Mouse (Mus musculus) neural tube, embryonic 11.5 days (tissue): ENCODE data around the gene Exosc9. TPM values are rescaled to one million over a fixed set of nuclear protein-coding genes. Genes with fewer than 3 reads are reported as not detected.

Source experiments
- ATAC-seq: fragments of 200-750 bp; cut with Nextera tagmentation; 2 replicates; pipeline ENCODE4 v1.8.0; 2017; ENCODE audit warnings: moderate number of reproducible peaks, mild to moderate bottlenecking, moderate TSS enrichment, moderate library complexity; ENCODE audit not compliant: insufficient read depth, low FRiP score, low TSS enrichment
- DNase-seq: peaks from one replicate; pipeline ENCODE4 v3.0.0-alpha.2; 2015; ENCODE audit warnings: low spot score
- H3K27ac ChIP-seq: fragments of 300-500 bp; sonication (generic); 2 replicates; pipeline ENCODE4 v1.5.1; 2014; ENCODE audit warnings: low read depth, mild to moderate bottlenecking, low read length
- H3K27me3 ChIP-seq: fragments of 300-500 bp; sonication (generic); 2 replicates; pipeline ENCODE4 v1.6.1; 2014; ENCODE audit warnings: mild to moderate bottlenecking, low read length, mixed read lengths; ENCODE audit not compliant: control insufficient read depth, insufficient read depth
- H3K36me3 ChIP-seq: fragments of 300-500 bp; sonication (generic); 2 replicates; pipeline ENCODE4 v1.6.1; 2014; ENCODE audit warnings: mild to moderate bottlenecking, low read length, moderate library complexity, mixed read lengths; ENCODE audit not compliant: control insufficient read depth, insufficient read depth
- H3K4me1 ChIP-seq: fragments of 300-500 bp; sonication (generic); 2 replicates; pipeline ENCODE4 v1.6.1; 2014; ENCODE audit warnings: low read length, mixed read lengths; ENCODE audit not compliant: control insufficient read depth, insufficient read depth
- H3K4me2 ChIP-seq: fragments of 300-500 bp; sonication (generic); 2 replicates; pipeline ENCODE4 v1.6.1; 2014; ENCODE audit warnings: low read depth, mild to moderate bottlenecking, moderate library complexity
- H3K4me3 ChIP-seq: fragments of 300-500 bp; sonication (generic); 2 replicates; pipeline ENCODE4 v1.5.1; 2014; ENCODE audit warnings: low read depth, low read length
- H3K9ac ChIP-seq: fragments of 300-500 bp; sonication (generic); 2 replicates; pipeline ENCODE4 v1.6.1; 2014; ENCODE audit warnings: mild to moderate bottlenecking, low read length
- H3K9me3 ChIP-seq: fragments of 300-500 bp; sonication (generic); 2 replicates; pipeline ENCODE4 v1.6.1; 2016; ENCODE audit warnings: low read length; ENCODE audit not compliant: control insufficient read depth
- WGBS: fragments of 180-500 bp; shearing (Covaris S2); extraction: QIAGEN DNeasy Blood & Tissue Kit; methylation state at CpG from one replicate; pipeline ENCODE4 v1.1.7; 2014; 5-methylcytosine and 5-hydroxymethylcytosine counted together
- polyA plus RNA-seq: library from polyadenylated mRNA; unstranded; fragments of >200 nt; fragmentation: Nextera tagmentation; extraction: Ambion mirVana; gene quantifications from 2 replicates; pipeline ENCODE4 v1.2.1, GENCODE M21; 2014

The Exosc9 gene
- polyA plus RNA-seq, result 97.4 and 105 TPM in 2 replicates

DNA sequence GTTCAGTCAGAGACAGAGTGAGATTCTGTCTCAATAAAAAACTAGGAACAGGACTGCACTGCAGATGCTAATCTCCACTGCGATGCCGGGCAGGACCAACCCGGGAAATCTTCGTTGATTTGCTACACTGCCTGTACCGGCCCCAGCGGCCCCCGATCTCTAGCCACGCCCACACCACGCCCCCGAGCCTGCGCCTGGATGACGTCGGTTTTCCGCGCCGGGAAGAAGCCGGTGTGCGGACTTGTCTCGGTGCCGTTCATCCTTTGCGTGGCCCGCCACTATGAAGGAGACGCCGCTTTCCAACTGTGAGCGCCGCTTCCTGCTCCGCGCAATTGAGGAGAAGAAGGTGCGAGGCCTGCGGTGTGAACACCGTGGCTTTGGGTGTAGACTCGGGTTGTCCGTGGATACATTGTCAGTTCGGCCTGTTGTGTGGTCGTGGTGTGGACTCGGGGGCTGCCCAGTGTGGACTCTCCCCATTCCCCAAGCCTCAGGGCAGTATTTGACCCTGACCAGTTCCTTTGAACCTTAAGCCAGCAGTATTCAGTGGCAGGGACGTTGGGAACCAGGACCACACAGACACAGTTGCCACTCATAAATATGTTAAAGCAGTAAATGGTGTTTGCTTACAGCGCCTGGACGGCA is at the start of gene Exosc9:
TSS of gene Exosc9 (plus strand) at position 201 of the 642 bp plus-strand sequence.
- Histone ChIP-seq H3K4me3 (peak within 1 kb of the TSS; percentile 89), H3K27ac (peak within 1 kb of the TSS; percentile 78), H3K36me3 (peaks cover 3% of the 10 kb centered on the region), H3K9ac (peak within 1 kb of the TSS; percentile 73), H3K9me3 (no peaks in the 10 kb centered on the region), H3K27me3 (no peaks in the 10 kb centered on the region), H3K4me2 (peak within 1 kb of the TSS; percentile 78), H3K4me1 (peaks cover 4% of the 10 kb centered on the region; the same call in 1 of the 2 replicates)
- WGBS, result under 1% methylated on average over 39 of the region's 39 CpGs
- peak; percentile 97 for DNase-seq
- peak; percentile 94 for ATAC-seq

DNA sequence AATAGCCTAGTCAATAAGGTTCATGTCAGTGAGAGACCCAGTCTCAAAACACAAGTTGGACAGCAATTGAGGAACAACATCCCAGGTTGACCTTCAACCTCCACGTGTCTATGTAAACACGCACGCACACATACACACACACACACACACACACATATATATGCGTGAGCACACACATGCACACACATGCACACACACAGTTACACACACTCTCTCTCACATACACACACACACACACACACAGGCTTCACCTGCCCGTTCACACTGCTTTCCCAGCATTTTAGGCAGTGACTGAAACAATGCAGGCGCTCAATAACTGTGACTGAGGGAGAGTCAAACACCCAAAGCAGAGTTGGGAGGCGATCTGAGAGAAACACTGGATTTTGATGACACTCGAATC is 47.1 kb upstream of the Exosc9 start:
- WGBS, result 84% methylated on average over 8 of the region's 8 CpGs
- Histone ChIP-seq H3K27me3 (no peaks in the 10 kb centered on the region), H3K36me3 (no peaks in the 10 kb centered on the region), H3K9me3 (no peaks in the 10 kb centered on the region), H3K9ac (no peak overlapping the region), H3K27ac (no peak overlapping the region), H3K4me3 (no peak overlapping the region), H3K4me1 (no peaks in the 10 kb centered on the region), H3K4me2 (no peak overlapping the region)
- ATAC-seq, result no peak
- no peak for DNase-seq

DNA sequence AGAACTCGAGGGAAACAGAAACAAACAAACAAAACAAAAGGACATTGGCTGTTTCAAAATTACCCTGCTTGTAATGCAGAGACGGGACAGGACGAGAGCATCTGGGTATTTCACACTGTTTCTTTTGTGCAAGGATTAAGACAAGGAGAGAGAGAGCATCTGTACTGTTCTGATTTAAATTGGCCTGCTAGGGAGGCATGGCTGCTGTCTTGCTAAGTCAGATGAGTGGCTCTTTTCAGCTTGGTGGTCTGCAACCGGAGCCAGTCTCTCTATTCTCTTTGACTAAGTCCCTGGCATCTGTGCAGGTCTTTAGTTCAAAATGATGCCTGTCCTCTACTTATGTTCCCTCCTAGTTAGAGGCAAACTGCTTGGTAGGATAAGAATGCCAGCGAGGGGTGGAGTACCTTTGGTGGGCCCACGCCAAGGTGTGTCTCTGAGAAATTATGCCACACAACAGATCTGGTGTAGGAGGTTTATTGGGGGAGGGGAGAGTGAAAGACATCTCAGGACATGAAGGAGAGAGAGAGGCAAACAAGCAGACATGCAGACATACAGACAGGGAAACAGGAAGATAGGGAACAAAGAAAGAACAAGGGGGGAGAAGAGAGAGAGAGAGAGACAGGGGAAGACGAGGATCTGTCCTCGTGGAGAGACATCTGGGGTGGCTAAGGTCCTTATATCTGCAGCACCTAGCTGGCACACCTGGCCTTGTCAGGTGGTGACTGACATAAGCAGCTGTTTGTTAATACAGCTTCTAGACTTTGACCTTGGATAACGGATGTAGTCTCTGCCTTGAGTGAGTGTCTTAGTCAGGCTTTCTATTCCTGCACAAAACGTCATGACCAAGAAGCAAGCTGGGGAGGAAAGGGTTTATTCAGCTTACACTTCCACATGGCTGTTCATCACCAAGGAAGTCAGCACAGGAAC is 46.3 kb upstream of the Exosc9 start:
- Histone ChIP-seq H3K36me3 (no peaks in the 10 kb centered on the region), H3K27ac (no peak overlapping the region), H3K4me3 (no peak overlapping the region), H3K9me3 (no peaks in the 10 kb centered on the region), H3K4me2 (no peak overlapping the region), H3K9ac (no peak overlapping the region), H3K4me1 (no peaks in the 10 kb centered on the region), H3K27me3 (no peaks in the 10 kb centered on the region)
- no peak for ATAC-seq
- WGBS, result 69% methylated on average over 10 of the region's 10 CpGs
- DNase-seq, result no peak

DNA sequence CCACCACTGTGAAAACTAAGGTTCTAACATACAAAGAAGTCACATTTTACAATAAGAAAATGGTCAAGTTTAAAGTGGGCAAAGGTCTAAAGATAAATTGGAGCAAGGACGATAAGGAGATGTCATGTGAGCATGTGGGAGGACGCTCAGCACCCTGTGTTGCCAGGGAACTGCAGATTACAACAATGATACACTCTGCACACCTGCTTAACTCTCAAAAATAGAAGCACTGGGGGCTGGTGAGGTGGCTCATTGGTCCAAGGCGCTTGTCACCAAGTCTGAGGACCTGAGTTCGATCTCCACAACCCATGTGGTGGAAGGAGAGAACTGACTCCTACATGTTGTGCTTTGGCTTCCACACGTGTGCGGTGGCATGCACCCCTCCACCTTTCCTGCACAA is 40.9 kb upstream of the Exosc9 start:
- no peaks in the 10 kb centered on the region for H3K36me3 ChIP-seq
- 91% methylated on average over 6 of the region's 6 CpGs for WGBS
- no peaks in the 10 kb centered on the region for H3K4me1 ChIP-seq
- H3K27me3 ChIP-seq, result no peaks in the 10 kb centered on the region
- no peak overlapping the region for H3K9ac ChIP-seq
- no peak overlapping the region for H3K4me3 ChIP-seq
- H3K9me3 ChIP-seq, result no peaks in the 10 kb centered on the region
- no peak overlapping the region for H3K27ac ChIP-seq
- ATAC-seq (no peak), DNase-seq (no peak)
- H3K4me2 ChIP-seq, result no peak overlapping the region

DNA sequence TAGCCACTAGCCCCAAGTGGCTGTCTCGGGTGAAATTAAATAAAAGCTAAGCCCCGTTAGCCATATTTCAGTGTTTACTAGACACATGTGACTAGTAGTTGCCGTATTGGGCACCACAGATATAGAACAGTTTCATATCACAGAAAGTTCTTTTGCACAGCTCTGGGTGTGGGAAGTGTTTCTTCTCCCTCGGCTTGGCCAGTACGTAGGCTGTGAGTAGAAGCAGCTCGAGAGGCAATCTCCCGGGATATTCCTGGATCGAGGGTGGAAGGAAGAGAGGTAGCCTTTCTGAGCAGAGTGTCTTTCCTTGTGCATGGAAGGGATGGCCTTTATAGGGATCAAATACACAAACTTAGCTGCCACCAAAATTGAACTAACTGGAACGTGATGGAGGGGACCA is 36.2 kb upstream of the Exosc9 start:
- Histone ChIP-seq H3K27ac (no peak overlapping the region), H3K9ac (no peak overlapping the region), H3K4me2 (no peak overlapping the region), H3K4me1 (no peaks in the 10 kb centered on the region), H3K27me3 (peaks cover 12% of the 10 kb centered on the region), H3K9me3 (no peaks in the 10 kb centered on the region), H3K4me3 (no peak overlapping the region), H3K36me3 (no peaks in the 10 kb centered on the region)
- 86% methylated on average over 9 of the region's 9 CpGs for WGBS
- DNase-seq (no peak), ATAC-seq (no peak)

DNA sequence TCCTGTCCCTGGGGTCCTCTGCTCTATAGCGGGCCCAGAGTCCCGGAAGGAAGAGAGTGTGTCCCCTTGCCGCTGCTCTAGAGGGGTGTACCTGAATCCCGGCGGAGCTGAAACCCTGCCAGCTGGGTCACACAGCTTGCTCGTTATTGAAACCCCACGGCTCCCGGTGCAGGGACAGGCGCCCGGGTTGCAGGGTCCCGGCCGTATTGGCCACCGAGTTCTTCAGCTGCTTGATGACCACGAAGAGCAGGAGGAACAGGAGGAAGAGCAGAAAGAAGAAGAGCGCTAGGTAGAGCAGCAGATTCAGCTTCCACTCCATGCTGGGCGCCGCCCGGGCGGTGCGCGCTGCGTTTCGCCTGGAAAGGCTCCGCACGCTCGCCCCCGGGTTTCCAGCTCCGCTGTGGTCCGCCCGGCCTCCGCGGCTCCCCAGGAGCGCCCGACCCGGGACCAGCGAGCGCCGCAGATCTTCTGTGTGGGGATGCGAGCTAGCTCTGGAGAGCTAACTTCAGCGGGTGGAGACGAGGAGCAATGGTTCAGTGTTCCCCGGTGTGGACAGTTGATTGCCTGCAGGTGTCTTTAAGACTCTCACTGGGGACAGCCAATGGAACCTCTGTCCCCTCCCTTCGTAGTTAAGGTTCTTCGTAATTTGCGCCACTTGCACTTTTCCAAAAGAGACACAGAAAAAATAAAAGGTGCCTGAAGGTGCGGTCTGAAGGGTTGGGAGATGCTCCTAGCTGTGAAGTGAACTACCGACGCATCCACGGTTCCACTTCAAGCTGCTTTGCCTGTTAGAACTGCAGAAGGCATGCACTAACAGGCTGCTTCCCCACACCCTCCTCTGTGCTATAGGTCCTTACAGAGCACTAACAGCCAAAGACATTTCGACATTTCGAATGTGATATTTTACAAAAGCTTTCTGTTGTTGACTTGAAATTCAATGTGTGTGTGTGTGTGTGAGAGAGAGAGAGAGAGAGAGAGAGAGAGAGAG is 31.0 kb upstream of the Exosc9 start, which contains the start of gene Gm11549:
TSS of gene Gm11549 (minus strand) at position 741 of the 988 bp plus-strand sequence.
- H3K36me3 ChIP-seq, result no peaks in the 10 kb centered on the region
- H3K4me1 ChIP-seq, result no peaks in the 10 kb centered on the region
- no peaks in the 10 kb centered on the region for H3K9me3 ChIP-seq
- DNase-seq (peak; percentile 54), ATAC-seq (peak; percentile 31; the same call in 1 of the 2 replicates)
- H3K4me2 ChIP-seq, result peak within 1 kb of the TSS; percentile 82
- H3K4me3 ChIP-seq, result peak within 1 kb of the TSS; percentile 42
- under 1% methylated on average over 51 of the region's 51 CpGs for WGBS
- H3K27me3 ChIP-seq, result peaks cover 23% of the 10 kb centered on the region
- peak within 1 kb of the TSS; percentile 56 for H3K9ac ChIP-seq
- no peak within 1 kb of the TSS for H3K27ac ChIP-seq

DNA sequence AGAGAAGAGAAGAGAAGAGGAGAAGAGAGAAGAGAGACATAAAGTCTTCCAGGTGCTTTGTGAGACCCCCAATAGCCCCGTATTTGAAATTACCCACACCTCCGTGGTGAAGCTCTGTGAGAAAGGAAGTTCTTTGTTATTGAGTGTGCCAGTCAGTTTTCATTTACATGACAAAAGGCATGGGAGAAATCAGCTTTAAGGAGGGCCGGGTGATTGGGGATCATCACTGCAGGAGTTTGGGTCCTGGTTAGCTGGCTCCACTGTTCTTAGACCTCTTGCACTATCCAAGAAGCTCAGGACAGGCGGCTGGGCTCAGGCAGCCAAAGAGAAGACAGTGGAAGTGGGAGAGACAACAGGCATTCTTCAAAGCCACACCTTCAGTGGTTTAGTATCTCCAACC is 30.3 kb upstream of the Exosc9 start:
- Histone ChIP-seq H3K27ac (no peak overlapping the region), H3K9ac (no peak overlapping the region), H3K4me1 (no peaks in the 10 kb centered on the region), H3K4me2 (peak overlapping the region; percentile 82), H3K9me3 (no peaks in the 10 kb centered on the region), H3K36me3 (no peaks in the 10 kb centered on the region), H3K4me3 (no peak overlapping the region), H3K27me3 (peaks cover 23% of the 10 kb centered on the region)
- ATAC-seq (no peak), DNase-seq (no peak)
- WGBS, result 6% methylated on average over 4 of the region's 4 CpGs

DNA sequence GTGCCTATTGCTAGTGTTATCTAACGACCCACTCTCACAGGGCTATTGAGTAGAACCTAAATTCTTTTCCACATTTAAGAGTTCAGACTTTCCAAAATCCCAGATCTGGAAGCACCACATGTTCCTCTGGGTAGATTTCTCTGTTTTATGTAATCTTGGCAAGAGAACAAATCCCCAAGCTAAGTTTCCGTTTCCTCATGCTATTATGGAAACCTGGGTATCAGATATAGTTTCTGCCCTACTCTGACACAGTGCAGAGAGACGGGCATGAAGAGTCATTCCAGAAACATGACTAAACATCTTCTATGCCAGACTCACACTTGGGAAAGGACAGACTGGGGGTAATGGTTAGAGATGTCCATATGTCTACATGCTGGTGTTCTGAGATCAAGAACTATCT is 27.9 kb upstream of the Exosc9 start:
- no peaks in the 10 kb centered on the region for H3K9me3 ChIP-seq
- H3K4me1 ChIP-seq, result no peaks in the 10 kb centered on the region
- H3K36me3 ChIP-seq, result no peaks in the 10 kb centered on the region
- 91% methylated on average over 3 of the region's 3 CpGs for whole genome bisulfite sequencing
- ATAC-seq, result no peak
- no peak overlapping the region for H3K9ac ChIP-seq
- no peak overlapping the region for H3K27ac ChIP-seq
- no peak overlapping the region for H3K4me2 ChIP-seq
- peaks cover 23% of the 10 kb centered on the region for H3K27me3 ChIP-seq
- no peak overlapping the region for H3K4me3 ChIP-seq
- DNase-seq, result no peak
